Mouse (Mus musculus): ENCODE measurements around the gene Lca5. TPM values are rescaled to one million over a fixed set of nuclear protein-coding genes. Genes with fewer than 3 reads are reported as not detected.

Gene Lca5
- total RNA-seq, 2 experiments from 2014 or later: 11.7 to 16.5 TPM

Other genes starting within 250 kb of the Lca5 start
- 10 to 100 TPM; 28.9 to 33.1 TPM for gene Sh3bgrl2, start 107.2 kb upstream of the Lca5 start, total RNA-seq (2021)

Data from layer of hippocampus, adult 18-20 months (tissue).